Mouse (Mus musculus) midbrain, embryonic 15.5 days (tissue): ENCODE measurements at regions not wholly inside any gene's neighbourhood (a gene's known extent, or its start where the extent isn't known, plus 50 kb on each side); places are given as distances from the start of the nearest gene placed in this dataset.
"Not testable (repeated sequence)": the region's sequence is repeated elsewhere in the genome, so short reads cannot be mapped to it uniquely, and the experiment has no call there.

Experiments used
- ATAC-seq: fragments of 200-750 bp; cut with Nextera tagmentation; replicated peaks from 2 replicates; pipeline ENCODE4 v1.8.0; 2017; ENCODE audit warnings: moderate TSS enrichment
- H3K27ac ChIP-seq: fragments of 300-500 bp; sonication (generic); 2 replicates; pipeline ENCODE4 v1.5.1; 2015; ENCODE audit warnings: mild to moderate bottlenecking, inconsistent platforms
- H3K27me3 ChIP-seq: fragments of 300-500 bp; sonication (generic); replicated peaks from 2 replicates; pipeline ENCODE4 v1.6.1; 2015; ENCODE audit warnings: inconsistent platforms
- H3K36me3 ChIP-seq: fragments of 300-500 bp; sonication (generic); replicated peaks from 2 replicates; pipeline ENCODE4 v1.6.1; 2015; ENCODE audit warnings: inconsistent platforms
- H3K4me1 ChIP-seq: fragments of 300-500 bp; sonication (generic); 2 replicates; pipeline ENCODE4 v1.6.1; 2015; ENCODE audit warnings: inconsistent platforms
- H3K4me2 ChIP-seq: fragments of 300-500 bp; sonication (generic); 2 replicates; pipeline ENCODE4 v1.6.1; 2015; ENCODE audit warnings: inconsistent platforms, mild to moderate bottlenecking, moderate library complexity
- H3K4me3 ChIP-seq: fragments of 300-500 bp; sonication (generic); 2 replicates; pipeline ENCODE4 v1.5.1; 2015; ENCODE audit warnings: mild to moderate bottlenecking, inconsistent platforms
- H3K9ac ChIP-seq: fragments of 300-500 bp; sonication (generic); 2 replicates; pipeline ENCODE4 v1.6.1; 2015; ENCODE audit warnings: mild to moderate bottlenecking, inconsistent platforms
- H3K9me3 ChIP-seq: fragments of 300-500 bp; sonication (generic); 2 replicates; pipeline ENCODE4 v1.6.1; 2016; ENCODE audit warnings: inconsistent platforms
- WGBS: fragments of 180-500 bp; shearing (Covaris S2); methylation state at CpG from one replicate; pipeline ENCODE4 v1.1.7; 2015; ENCODE audit warnings: mixed read lengths; 5-methylcytosine and 5-hydroxymethylcytosine counted together

GRCm38 (mm10) chr3:129421620-129422239 is 89.2 kb upstream of the Enpep start:
- H3K4me2 ChIP-seq, ATAC-seq, H3K4me3 ChIP-seq, H3K36me3 ChIP-seq, H3K9me3 ChIP-seq, H3K27me3 ChIP-seq, H3K9ac ChIP-seq, H3K27ac ChIP-seq, H3K4me1 ChIP-seq: not testable (repeated sequence)
- 58% methylated on average over 9 of the region's 10 CpGs for WGBS

- H3K27me3 ChIP-seq: no peaks in the 10 kb centered on the region
- no peaks in the 10 kb centered on the region; the same call in 1 of the 2 replicates for H3K4me1 ChIP-seq
- no peak overlapping the region for H3K4me2 ChIP-seq
- ATAC-seq: peak; percentile 74
- 0 out of 2 replicates have a peak overlapping the region, but pooled peaks have one; percentile 17 for H3K27ac ChIP-seq
- no peaks in the 10 kb centered on the region for H3K9me3 ChIP-seq
- no peak overlapping the region for H3K4me3 ChIP-seq
- WGBS: 63% methylated on average over 2 of the region's 2 CpGs
- no peaks in the 10 kb centered on the region for H3K36me3 ChIP-seq
- no peak overlapping the region for H3K9ac ChIP-seq
Measured at GRCm38 (mm10) chr3:129428750-129429149, 96.2 kb upstream of the Enpep start.

- Histone ChIP-seq H3K4me1 (no peaks in the 10 kb centered on the region; the same call in 1 of the 2 replicates), H3K9ac (no peak overlapping the region), H3K9me3 (no peaks in the 10 kb centered on the region), H3K27me3 (no peaks in the 10 kb centered on the region), H3K27ac (0 out of 2 replicates have a peak overlapping the region, but pooled peaks have one; percentile 17), H3K4me2 (no peak overlapping the region), H3K4me3 (no peak overlapping the region), H3K36me3 (no peaks in the 10 kb centered on the region)
- 49% methylated on average over 8 of the region's 8 CpGs for WGBS
- peak; percentile 62; the same call in 1 of the 2 replicates for ATAC-seq
Measured at GRCm38 (mm10) chr3:129429161-129430111, 96.9 kb upstream of the Enpep start.

GRCm38 (mm10) chr3:129434056-129434455 is 98.1 kb upstream of the Elovl6 start:
- no peak overlapping the region for H3K27ac ChIP-seq
- H3K4me3 ChIP-seq: no peak overlapping the region
- WGBS: 62% methylated on average over 11 of the region's 11 CpGs
- H3K9me3 ChIP-seq: no peaks in the 10 kb centered on the region; the same call in 1 of the 2 replicates
- no peak for ATAC-seq
- no peak overlapping the region for H3K4me2 ChIP-seq
- H3K27me3 ChIP-seq: no peaks in the 10 kb centered on the region
- no peaks in the 10 kb centered on the region; the same call in 1 of the 2 replicates for H3K4me1 ChIP-seq
- H3K9ac ChIP-seq: no peak overlapping the region
- H3K36me3 ChIP-seq: no peaks in the 10 kb centered on the region

GRCm38 (mm10) chr3:129437687-129438086 is 94.5 kb upstream of the Elovl6 start:
- no peak overlapping the region for H3K4me2 ChIP-seq
- WGBS: 91% methylated on average over 6 of the region's 6 CpGs
- no peaks in the 10 kb centered on the region for H3K27me3 ChIP-seq
- no peak overlapping the region for H3K9ac ChIP-seq
- ATAC-seq: no peak
- H3K9me3 ChIP-seq: no peaks in the 10 kb centered on the region; the same call in 1 of the 2 replicates
- H3K4me3 ChIP-seq: no peak overlapping the region
- H3K4me1 ChIP-seq: no peaks in the 10 kb centered on the region
- no peak overlapping the region for H3K27ac ChIP-seq
- H3K36me3 ChIP-seq: no peaks in the 10 kb centered on the region

- no peak for ATAC-seq
- WGBS: 60% methylated on average over 5 of the region's 5 CpGs
Measured at GRCm38 (mm10) chr3:129442756-129443155, 89.4 kb upstream of the Elovl6 start.

GRCm38 (mm10) chr3:129444221-129444620 is 87.9 kb upstream of the Elovl6 start:
- ATAC-seq: no peak
- no peak overlapping the region for H3K9ac ChIP-seq
- no peak overlapping the region for H3K27ac ChIP-seq
- H3K36me3 ChIP-seq: no peaks in the 10 kb centered on the region
- H3K4me1 ChIP-seq: no peaks in the 10 kb centered on the region
- no peaks in the 10 kb centered on the region for H3K9me3 ChIP-seq
- H3K4me2 ChIP-seq: no peak overlapping the region
- no peaks in the 10 kb centered on the region for H3K27me3 ChIP-seq
- whole genome bisulfite sequencing: 95% methylated on average over 3 of the region's 3 CpGs
- H3K4me3 ChIP-seq: no peak overlapping the region

More at GRCm38 (mm10) chr3:129442756-129443155, 89.4 kb upstream of the Elovl6 start:
- H3K27me3 ChIP-seq: no peaks in the 10 kb centered on the region
- H3K4me1 ChIP-seq: no peaks in the 10 kb centered on the region
- H3K27ac ChIP-seq: no peak overlapping the region
- H3K4me3 ChIP-seq: no peak overlapping the region
- no peak overlapping the region for H3K4me2 ChIP-seq
- no peak overlapping the region for H3K9ac ChIP-seq
- no peaks in the 10 kb centered on the region for H3K36me3 ChIP-seq
- no peaks in the 10 kb centered on the region for H3K9me3 ChIP-seq

- Histone ChIP-seq H3K36me3 (no peaks in the 10 kb centered on the region), H3K4me3 (no peak overlapping the region), H3K27me3 (no peaks in the 10 kb centered on the region), H3K27ac (no peak overlapping the region), H3K9me3 (no peaks in the 10 kb centered on the region), H3K9ac (no peak overlapping the region), H3K4me2 (no peak overlapping the region), H3K4me1 (no peaks in the 10 kb centered on the region)
- WGBS: 95% methylated on average over 6 of the region's 6 CpGs
- no peak for ATAC-seq
Measured at GRCm38 (mm10) chr3:129445961-129446360, 86.2 kb upstream of the Elovl6 start.

GRCm38 (mm10) chr3:129449928-129450327 is 82.2 kb upstream of the Elovl6 start:
- no peaks in the 10 kb centered on the region for H3K27me3 ChIP-seq
- no peaks in the 10 kb centered on the region for H3K9me3 ChIP-seq
- no peaks in the 10 kb centered on the region for H3K36me3 ChIP-seq
- H3K9ac ChIP-seq: no peak overlapping the region
- no peak overlapping the region for H3K4me3 ChIP-seq
- H3K27ac ChIP-seq: no peak overlapping the region
- ATAC-seq: no peak
- 88% methylated on average over 4 of the region's 4 CpGs for whole genome bisulfite sequencing
- no peak overlapping the region for H3K4me2 ChIP-seq
- no peaks in the 10 kb centered on the region for H3K4me1 ChIP-seq

GRCm38 (mm10) chr3:129450671-129451070 is 81.5 kb upstream of the Elovl6 start:
- Histone ChIP-seq H3K27ac (no peak overlapping the region), H3K9me3 (no peaks in the 10 kb centered on the region), H3K27me3 (no peaks in the 10 kb centered on the region), H3K9ac (no peak overlapping the region), H3K4me2 (no peak overlapping the region), H3K4me3 (no peak overlapping the region), H3K36me3 (no peaks in the 10 kb centered on the region), H3K4me1 (no peaks in the 10 kb centered on the region)
- WGBS: 85% methylated on average over 5 of the region's 5 CpGs
- ATAC-seq: no peak

- H3K4me3 ChIP-seq: no peak overlapping the region
- H3K4me1 ChIP-seq: no peaks in the 10 kb centered on the region
- no peaks in the 10 kb centered on the region for H3K9me3 ChIP-seq
- H3K4me2 ChIP-seq: no peak overlapping the region
- no peak for ATAC-seq
- H3K27me3 ChIP-seq: no peaks in the 10 kb centered on the region
- no peak overlapping the region for H3K27ac ChIP-seq
- WGBS: 81% methylated on average over 5 of the region's 5 CpGs
- no peaks in the 10 kb centered on the region for H3K36me3 ChIP-seq
- H3K9ac ChIP-seq: no peak overlapping the region
Measured at GRCm38 (mm10) chr3:129470088-129470487, 62.1 kb upstream of the Elovl6 start.

- H3K27ac ChIP-seq: no peak overlapping the region
- H3K36me3 ChIP-seq: no peaks in the 10 kb centered on the region
- H3K4me1 ChIP-seq: no peaks in the 10 kb centered on the region
- H3K27me3 ChIP-seq: no peaks in the 10 kb centered on the region
- H3K9me3 ChIP-seq: no peaks in the 10 kb centered on the region
- no peak overlapping the region for H3K4me2 ChIP-seq
- H3K9ac ChIP-seq: no peak overlapping the region
- ATAC-seq: no peak
- 93% methylated on average over 1 of the region's 1 CpGs for WGBS
- H3K4me3 ChIP-seq: no peak overlapping the region
Measured at GRCm38 (mm10) chr3:129471332-129471731, 60.8 kb upstream of the Elovl6 start.
